Mouse (Mus musculus) kidney, adult 2 months (tissue): ENCODE results near the gene Lyve1.

Source experiments
- CTCF ChIP-seq: fragments of 200-500 bp; conservative IDR thresholded peaks from 2 replicates; pipeline ENCODE4 v1.5.1; 2011; ENCODE audit warnings: low read depth, mild to moderate bottlenecking, control low read depth, low read length, moderate library complexity, mixed read lengths; ENCODE audit not compliant: insufficient read depth, insufficient read length
- POLR2A ChIP-seq: fragments of 200-500 bp; IDR thresholded peaks from one replicate; pipeline ENCODE4 v1.6.1; 2011; ENCODE audit warnings: low read depth, low read length, control low read depth

DNA sequence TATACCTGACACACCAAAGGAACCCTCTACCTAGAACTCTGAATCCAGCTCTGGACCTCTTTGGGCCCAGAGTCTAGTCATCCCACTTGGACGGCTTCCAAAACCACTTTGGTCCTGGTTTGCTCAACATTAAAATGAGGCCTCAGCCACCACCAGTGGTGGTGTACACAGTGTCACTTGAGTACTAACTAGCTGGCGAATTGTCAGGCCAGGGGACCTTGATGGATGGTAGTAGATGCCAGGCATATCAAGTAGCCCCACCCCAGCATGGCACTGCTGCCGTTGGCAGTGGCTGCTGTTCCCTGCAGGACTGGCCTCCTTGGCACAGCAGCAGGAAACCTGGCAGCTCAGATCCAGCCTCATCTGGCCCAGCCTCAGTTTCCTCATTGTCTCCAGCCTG is 58.8 kb downstream of the Lyve1 start:
- TF ChIP-seq CTCF (no peak), POLR2A (no peak)
